Comparison of ENCODE assay signal across 27 mouse cellular contexts in the genomic region with DNA sequence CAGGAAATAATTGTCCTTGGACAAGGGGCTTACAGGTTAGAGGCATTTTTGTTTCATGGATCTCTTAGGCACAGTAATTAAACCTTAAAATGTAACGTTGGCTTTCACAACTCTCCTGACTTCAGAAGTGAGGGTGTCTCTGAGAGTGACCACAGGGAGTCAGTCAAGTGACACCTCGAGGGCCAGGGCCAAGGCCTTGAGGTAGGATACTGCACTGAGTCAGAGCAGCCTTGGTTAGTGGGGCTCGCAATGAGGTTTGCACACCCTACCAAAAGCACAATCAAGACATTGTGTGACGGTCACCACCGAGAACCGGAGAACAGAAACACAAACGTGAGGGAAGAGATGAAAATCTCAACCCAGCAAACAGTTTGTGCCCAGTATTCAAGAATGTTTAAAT.
A peak's percentile ranks its signal among the peaks of the same experiment; 100 is the strongest.
DNase-seq lines count a peak whose midpoint lies in the region; ATAC-seq and TF ChIP-seq lines count a peak whose summit lies in the region.
"Had no signal": no experiment of that assay in that cellular context is flagged by ENCODE, and none has a peak within 500 bp of the region (broad histone marks: within the 10 kb centered on the region; RNA-seq: fewer than 3 reads in every experiment).

No protein-coding gene starts in this region.

- ATAC-seq in limb, embryonic 14.5 days (ENCODE audit: low FRiP score, low read depth): no peak
- ATAC-seq: forebrain, embryonic 13.5 days; forebrain, embryonic 16.5 days; hindbrain, postnatal 0 days; inflammation-experienced regulatory T-cells, adult 6 months; Patski had no signal

- H3K9ac ChIP-seq in limb, embryonic 14.5 days (ENCODE audit: low read depth, low read length, severe bottlenecking): no peak overlapping the region
- H3K9ac ChIP-seq: forebrain, embryonic 13.5 days; heart, embryonic 13.5 days; hindbrain, embryonic 14.5 days had no signal

- no peaks in the 10 kb centered on the region for H3K9me3 ChIP-seq in limb, embryonic 14.5 days (ENCODE audit: control insufficient read depth, low read length)
- H3K9me3 ChIP-seq in limb, embryonic 10.5 days (replicated peaks): no peaks in the 10 kb centered on the region
- H3K9me3 ChIP-seq: forebrain, embryonic 10.5 days; forebrain, embryonic 13.5 days; heart, embryonic 10.5 days; heart, embryonic 13.5 days had no signal

- no peak for DNase-seq in limb, embryonic 14.5 days (ENCODE audit: low spot score)
- no peak for DNase-seq in limb, embryonic 10.5 days (ENCODE audit: low spot score)
- DNase-seq in adrenal gland, adult 2 months: peak; percentile 69
- DNase-seq in adrenal gland, postnatal 10 days: peak; percentile 27
- DNase-seq in adrenal gland, postnatal 36 days: peak; percentile 44 to 71
- DNase-seq in layer of hippocampus, adult 9-11 months: no peak
- DNase-seq in cerebellum, adult 8-10 months: no peak
- DNase-seq: B cell, adult 2 months; cerebellum, adult 11-12 months; cerebellum, adult 9-10 months; cerebellum, postnatal 14 days; gastrocnemius, postnatal 10 days; gastrocnemius, postnatal 36 days; heart, adult 2 months; heart, postnatal 14 days; heart, postnatal 4 days had no signal

- 82% methylated on average over 7 of the region's 7 CpGs for WGBS in limb, embryonic 14.5 days
- 89% methylated on average over 7 of the region's 7 CpGs for WGBS in limb, embryonic 10.5 days

- H3K4me2 ChIP-seq in limb, embryonic 14.5 days (replicated peaks; ENCODE audit: low read depth, low read length, severe bottlenecking): no peak overlapping the region
- H3K4me2 ChIP-seq: forebrain, embryonic 13.5 days; heart, embryonic 13.5 days; hindbrain, embryonic 14.5 days had no signal

- H3K27ac ChIP-seq in limb, embryonic 14.5 days (replicated peaks; ENCODE audit: low read depth, low read length): peak overlapping the region; percentile 39; the same call in 1 of the 2 replicates
- no peak overlapping the region for H3K27ac ChIP-seq in limb, embryonic 10.5 days
- H3K27ac ChIP-seq: forebrain, embryonic 10.5 days; forebrain, embryonic 13.5 days; heart, adult 2 months; heart, embryonic 10.5 days; heart, embryonic 13.5 days; hindbrain, embryonic 14.5 days; hindbrain, postnatal 0 days had no signal

- H3K36me3 ChIP-seq in limb, embryonic 14.5 days (ENCODE audit: control insufficient read depth, insufficient read depth, low read length): no peaks in the 10 kb centered on the region
- no peaks in the 10 kb centered on the region for H3K36me3 ChIP-seq in limb, embryonic 10.5 days
- H3K36me3 ChIP-seq: forebrain, embryonic 10.5 days; G1E; heart, embryonic 10.5 days; heart, embryonic 13.5 days had no signal

- H3K27me3 ChIP-seq in limb, embryonic 14.5 days (ENCODE audit: control insufficient read depth, insufficient read depth, low read length): no peaks in the 10 kb centered on the region
- no peaks in the 10 kb centered on the region for H3K27me3 ChIP-seq in limb, embryonic 10.5 days (ENCODE audit: low read depth, poor library complexity, severe bottlenecking)
- H3K27me3 ChIP-seq: CH12.LX; forebrain, embryonic 13.5 days; heart, embryonic 13.5 days; Patski had no signal

- TF ChIP-seq POLR2A in limb, embryonic 14.5 days (IDR thresholded peaks at IDR 0.05; ENCODE audit: borderline replicate concordance, extremely low read depth, insufficient read depth, insufficient read length): no peak

- H3K4me1 ChIP-seq in limb, embryonic 14.5 days (ENCODE audit: control insufficient read depth, insufficient read depth, low read length): peaks cover 3% of the 10 kb centered on the region; the same call in 1 of the 2 replicates
- no peaks in the 10 kb centered on the region for H3K4me1 ChIP-seq in limb, embryonic 10.5 days
- H3K4me1 ChIP-seq: forebrain, embryonic 13.5 days; heart, embryonic 10.5 days; heart, embryonic 13.5 days had no signal

- no peak overlapping the region for H3K4me3 ChIP-seq in limb, embryonic 14.5 days (replicated peaks; ENCODE audit: low read length)
- no peak overlapping the region for H3K4me3 ChIP-seq in limb, embryonic 10.5 days
- H3K4me3 ChIP-seq: forebrain, embryonic 10.5 days; forebrain, embryonic 13.5 days; heart, adult 2 months; heart, embryonic 10.5 days; heart, embryonic 13.5 days had no signal

Comparison
In these comparisons a context has a peak if more than half of its experiments do, and no peak if none do; other contexts are left out.
1. DNase-seq: peak in adrenal gland, adult 2 months (single experiment), adrenal gland, postnatal 10 days (single experiment) and adrenal gland, postnatal 36 days (2 of 2); none in limb, embryonic 14.5 days (single experiment), limb, embryonic 10.5 days (single experiment), layer of hippocampus, adult 9-11 months (single experiment) and cerebellum, adult 8-10 months (single experiment).